Mouse (Mus musculus): ENCODE results near the gene Rarb. TPM values are rescaled to one million over a fixed set of nuclear protein-coding genes. Genes with fewer than 3 reads are reported as not detected.

The Rarb gene
- total RNA-seq, 2 experiments from 2014 or later, result not detected

DNA sequence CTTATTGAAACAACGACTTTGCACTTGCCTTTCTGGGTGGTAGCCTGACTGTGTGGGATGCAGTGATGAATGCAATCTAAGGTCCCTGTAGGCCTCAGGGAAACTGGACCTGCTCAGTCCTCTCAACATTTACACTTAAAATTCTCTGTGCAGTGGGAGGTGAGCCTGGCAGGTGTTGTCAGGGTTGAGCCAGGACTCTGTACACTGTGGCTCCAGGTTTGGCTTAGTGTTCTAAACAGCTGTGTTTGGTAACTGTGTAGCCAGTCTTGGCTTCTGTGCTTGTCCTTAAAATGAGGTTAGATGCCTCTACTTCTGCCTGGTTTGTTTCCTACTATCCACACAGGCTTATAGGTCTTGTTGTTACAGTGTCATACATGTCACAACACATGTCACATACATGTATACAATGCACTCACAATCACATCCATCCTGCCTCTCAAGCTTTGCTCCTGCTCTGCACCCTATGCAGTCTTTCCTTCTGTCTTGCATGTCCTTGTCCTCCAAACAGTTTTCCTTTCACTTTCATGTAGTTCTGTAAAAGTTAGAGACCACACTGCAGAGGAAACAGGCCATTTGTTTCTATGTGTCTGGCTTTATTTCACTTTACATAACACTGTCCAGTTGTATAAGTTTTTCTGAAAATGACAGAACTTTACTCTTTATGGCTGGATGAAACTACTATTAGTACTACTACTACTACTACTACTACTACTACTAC lies 340.2 kb downstream of the Rarb start:
- ATAC-seq (replicated peaks; ENCODE audit: low FRiP score, poor library complexity, severe bottlenecking), result no peak

- ATAC-seq (replicated peaks; ENCODE audit: low FRiP score, poor library complexity, severe bottlenecking), result 0 out of 2 replicates have a peak, but pooled peaks have one; percentile 58
Observed at GRCm38 (mm10) chr14:16448269-16448987, 370.5 kb downstream of the Rarb start.

DNA sequence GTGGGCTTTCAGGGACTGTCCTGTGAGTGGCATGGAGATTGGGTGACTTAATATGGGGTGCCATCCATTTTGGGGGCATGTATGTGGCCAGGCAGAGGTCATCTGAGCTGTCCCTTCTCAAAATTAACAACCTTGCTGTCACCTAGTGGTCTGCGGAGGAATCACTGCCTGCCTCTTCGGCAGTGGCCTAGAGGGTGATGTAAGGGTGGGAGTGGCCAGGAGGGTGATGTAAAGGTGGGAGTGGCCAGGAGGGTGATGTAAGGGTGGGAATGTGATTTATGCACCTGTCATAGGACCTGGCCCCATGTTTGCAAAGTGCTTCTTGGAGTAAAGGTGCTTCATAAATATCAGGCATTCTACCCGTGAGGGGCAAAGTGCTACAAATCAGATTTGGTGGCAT lies 371.4 kb downstream of the Rarb start:
- 0 out of 2 replicates have a peak, but pooled peaks have one; percentile 47 for ATAC-seq (replicated peaks; ENCODE audit: low FRiP score, poor library complexity, severe bottlenecking)

- no peak for ATAC-seq (replicated peaks; ENCODE audit: low FRiP score, poor library complexity, severe bottlenecking)
Observed at GRCm38 (mm10) chr14:16444859-16445258, 374.1 kb downstream of the Rarb start.

GRCm38 (mm10) chr14:16439385-16440126 lies 379.4 kb downstream of the Rarb start:
- no peak for ATAC-seq (replicated peaks; ENCODE audit: low FRiP score, poor library complexity, severe bottlenecking)

GRCm38 (mm10) chr14:16437386-16437785 lies 381.6 kb downstream of the Rarb start:
- no peak for ATAC-seq (replicated peaks; ENCODE audit: low FRiP score, poor library complexity, severe bottlenecking)

GRCm38 (mm10) chr14:16434396-16435171 lies 384.4 kb downstream of the Rarb start:
- peak; percentile 76 for ATAC-seq (replicated peaks; ENCODE audit: low FRiP score, poor library complexity, severe bottlenecking)

GRCm38 (mm10) chr14:16433206-16433605 lies 385.8 kb downstream of the Rarb start:
- ATAC-seq (replicated peaks; ENCODE audit: low FRiP score, poor library complexity, severe bottlenecking), result no peak

DNA sequence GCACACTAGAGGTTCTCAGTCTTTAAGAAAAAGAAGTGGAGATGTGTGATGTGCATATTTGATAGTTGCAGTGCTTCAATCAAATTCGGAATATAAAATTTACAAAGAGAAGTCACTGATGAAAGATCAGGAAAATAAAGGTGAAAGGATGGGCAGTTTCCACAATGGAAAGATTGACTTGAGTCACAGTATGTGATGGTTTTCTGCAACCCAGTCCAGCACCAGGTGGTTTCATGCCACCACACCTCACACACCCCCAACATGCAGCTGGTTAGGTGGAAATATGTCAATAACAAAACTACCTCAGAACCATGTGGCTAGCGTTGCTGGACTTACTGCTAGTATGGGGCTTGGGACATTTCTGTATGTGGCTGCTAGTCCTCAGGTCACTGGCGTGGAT lies 386.4 kb downstream of the Rarb start:
- ATAC-seq (replicated peaks; ENCODE audit: low FRiP score, poor library complexity, severe bottlenecking), result no peak

DNA sequence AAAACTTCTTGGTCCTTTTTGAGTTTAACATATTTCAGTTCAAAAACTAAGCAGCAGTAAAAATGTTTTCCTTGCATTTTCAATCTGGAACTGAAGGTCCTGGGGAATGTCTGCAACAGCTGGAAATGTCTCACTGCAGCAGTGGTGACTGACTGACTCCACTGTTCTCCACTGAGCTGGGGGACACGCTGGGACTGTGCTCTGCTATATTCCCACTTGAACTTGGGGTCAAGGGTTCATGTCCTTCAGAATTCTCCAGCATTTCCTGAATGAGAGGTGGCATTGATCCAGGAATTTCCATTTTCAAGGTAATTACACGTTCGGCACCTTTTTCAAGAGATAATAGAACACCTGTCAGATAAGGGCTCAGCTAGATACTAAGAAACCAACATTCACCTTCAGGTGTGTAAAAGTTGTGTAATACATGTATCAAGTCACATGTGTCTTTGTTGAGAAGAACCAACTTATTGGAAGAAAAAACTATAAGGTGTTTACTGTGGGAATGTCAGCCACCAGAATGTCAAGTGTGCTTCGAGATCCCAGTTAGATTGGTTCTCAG lies 386.9 kb downstream of the Rarb start:
- ATAC-seq (replicated peaks; ENCODE audit: low FRiP score, poor library complexity, severe bottlenecking), result no peak

DNA sequence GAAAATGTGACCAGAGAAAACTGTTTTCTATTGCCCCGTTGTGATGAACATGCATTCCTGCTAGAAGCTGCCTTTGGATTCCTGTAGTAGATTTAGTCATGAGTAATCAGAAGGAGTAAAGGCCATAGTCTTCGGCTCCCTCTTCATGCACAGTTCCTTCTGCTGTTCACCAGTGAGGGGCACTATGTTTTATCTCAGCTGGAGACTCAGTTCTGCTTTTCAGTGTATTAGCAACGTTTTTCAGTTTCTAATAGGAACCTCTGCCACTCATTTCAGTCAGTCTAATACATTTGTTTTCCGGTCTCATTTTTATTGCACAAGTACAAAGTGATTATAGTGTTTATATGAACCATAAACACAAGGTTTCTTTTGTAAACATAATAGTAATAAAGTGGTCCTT lies 391.4 kb downstream of the Rarb start:
- no peak for ATAC-seq (replicated peaks; ENCODE audit: low FRiP score, poor library complexity, severe bottlenecking)

DNA sequence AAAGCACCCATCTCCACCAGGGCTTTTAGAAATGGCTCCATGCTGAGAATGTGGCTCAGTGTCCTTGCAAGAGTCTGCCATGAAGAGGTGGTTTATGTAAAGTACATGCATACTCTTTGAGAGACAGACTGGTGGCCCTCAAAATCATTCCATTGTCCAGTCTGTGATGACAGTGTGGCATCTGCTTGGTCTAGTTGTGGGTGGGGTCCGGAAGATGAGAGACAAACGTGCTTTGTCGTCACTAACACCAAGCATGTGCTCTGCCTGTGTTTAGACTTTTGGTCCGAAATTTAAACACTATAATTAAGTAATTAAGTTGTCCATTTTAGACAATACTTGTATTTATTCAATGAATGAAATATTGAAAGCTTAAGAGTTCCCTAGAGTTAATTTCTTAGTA lies 404.8 kb downstream of the Rarb start:
- no peak for ATAC-seq (replicated peaks; ENCODE audit: low FRiP score, poor library complexity, severe bottlenecking)

GRCm38 (mm10) chr14:16405187-16405586 lies 413.8 kb downstream of the Rarb start:
- no peak for ATAC-seq (replicated peaks; ENCODE audit: low FRiP score, poor library complexity, severe bottlenecking)

DNA sequence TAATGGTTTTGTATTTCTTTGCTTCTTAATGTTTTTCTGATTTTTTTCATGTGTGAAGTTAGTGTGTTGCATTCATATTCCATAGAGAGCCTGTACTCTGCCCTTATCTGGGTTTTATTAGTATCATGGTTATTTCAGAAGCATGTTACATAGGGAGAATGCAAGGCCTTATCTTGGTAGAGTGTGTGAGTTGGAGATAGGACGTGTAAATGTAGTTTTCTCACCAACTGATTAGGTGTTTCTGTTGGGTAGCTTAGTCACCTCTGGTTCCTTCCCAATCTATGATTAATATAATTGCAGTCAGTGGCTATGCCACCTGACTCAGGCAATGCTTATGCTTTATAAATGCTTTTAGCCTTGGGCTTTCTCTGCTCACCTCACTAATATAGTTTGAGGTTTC lies 434.2 kb downstream of the Rarb start:
- peak; percentile 67 for ATAC-seq (replicated peaks; ENCODE audit: low FRiP score, poor library complexity, severe bottlenecking)
